Mouse (Mus musculus) midbrain, embryonic 16.5 days (tissue): ENCODE data around the gene Snx1. TPM values are rescaled to one million over a fixed set of nuclear protein-coding genes. Genes with fewer than 3 reads are reported as not detected.
A peak's percentile ranks its signal among the peaks of the same experiment; 100 is the strongest.

ENCODE experiments used
- ATAC-seq: fragments of 200-750 bp; cut with Nextera tagmentation; 2 replicates; pipeline ENCODE4 v1.8.0; 2017; ENCODE audit warnings: moderate TSS enrichment
- H3K27ac ChIP-seq: fragments of 300-500 bp; sonication (generic); 2 replicates; pipeline ENCODE4 v1.5.1; 2014; ENCODE audit warnings: mild to moderate bottlenecking, low read length, mixed read lengths
- H3K27me3 ChIP-seq: fragments of 300-500 bp; sonication (generic); 2 replicates; pipeline ENCODE4 v1.6.1; 2014; ENCODE audit warnings: low read depth, low read length, mixed read lengths; ENCODE audit not compliant: control insufficient read depth, insufficient read depth
- H3K36me3 ChIP-seq: fragments of 300-500 bp; sonication (generic); 2 replicates; pipeline ENCODE4 v1.6.1; 2014; ENCODE audit warnings: mild to moderate bottlenecking, low read length, moderate library complexity, mixed read lengths; ENCODE audit not compliant: control insufficient read depth, insufficient read depth
- H3K4me1 ChIP-seq: fragments of 300-500 bp; sonication (generic); 2 replicates; pipeline ENCODE4 v1.6.1; 2014; ENCODE audit warnings: mild to moderate bottlenecking, low read length, mixed read lengths; ENCODE audit not compliant: control insufficient read depth, insufficient read depth
- H3K4me2 ChIP-seq: fragments of 300-500 bp; sonication (generic); 2 replicates; pipeline ENCODE4 v1.6.1; 2014; ENCODE audit warnings: mild to moderate bottlenecking, low read length, mixed read lengths
- H3K4me3 ChIP-seq: fragments of 300-500 bp; sonication (generic); 2 replicates; pipeline ENCODE4 v1.5.1; 2014; ENCODE audit warnings: low read depth, mild to moderate bottlenecking, low read length, moderate library complexity, mixed read lengths
- H3K9ac ChIP-seq: fragments of 300-500 bp; sonication (generic); 2 replicates; pipeline ENCODE4 v1.6.1; 2014; ENCODE audit warnings: low read depth, low read length, mixed read lengths
- H3K9me3 ChIP-seq: fragments of 300-500 bp; sonication (generic); replicated peaks from 2 replicates; pipeline ENCODE4 v1.6.1; 2014; ENCODE audit warnings: mild to moderate bottlenecking, low read length, mixed read lengths; ENCODE audit not compliant: control insufficient read depth, poor library complexity, severe bottlenecking
- WGBS: fragments of 180-500 bp; shearing (Covaris S2); extraction: QIAGEN DNeasy Blood & Tissue Kit; methylation state at CpG from one replicate; pipeline ENCODE4 v1.1.7; 2014; 5-methylcytosine and 5-hydroxymethylcytosine counted together
- polyA plus RNA-seq: library from polyadenylated mRNA; unstranded; fragments of >200 nt; fragmentation: Nextera tagmentation; extraction: Ambion mirVana; gene quantifications from 2 replicates; pipeline ENCODE4 v1.2.1, GENCODE M21; 2015

Snx1 gene
- polyA plus RNA-seq, 1 experiment from 2014 or later, result 68.0 TPM

GRCm38 (mm10) chr9:66138193-66138592 lies 11.8 kb upstream of the Snx1 start:
- Histone ChIP-seq H3K9me3 (no peaks in the 10 kb centered on the region), H3K27me3 (no peaks in the 10 kb centered on the region), H3K27ac (no peak overlapping the region), H3K4me1 (no peaks in the 10 kb centered on the region), H3K4me2 (no peak overlapping the region), H3K9ac (no peak overlapping the region), H3K36me3 (peaks cover 17% of the 10 kb centered on the region), H3K4me3 (no peak overlapping the region)
- WGBS, result 95% methylated on average over 7 of the region's 7 CpGs
- ATAC-seq, result no peak

- no peak overlapping the region for H3K4me3 ChIP-seq
- no peak overlapping the region for H3K9ac ChIP-seq
- H3K9me3 ChIP-seq, result no peaks in the 10 kb centered on the region
- ATAC-seq, result no peak
- H3K36me3 ChIP-seq, result peaks cover 17% of the 10 kb centered on the region
- no peak overlapping the region for H3K27ac ChIP-seq
- no peak overlapping the region for H3K4me2 ChIP-seq
- H3K27me3 ChIP-seq, result no peaks in the 10 kb centered on the region
- no peaks in the 10 kb centered on the region for H3K4me1 ChIP-seq
- WGBS, result 60% methylated on average over 4 of the region's 4 CpGs
Observed at GRCm38 (mm10) chr9:66135967-66136366, 9.6 kb upstream of the Snx1 start.

- H3K27me3 ChIP-seq, result no peaks in the 10 kb centered on the region
- no peaks in the 10 kb centered on the region for H3K9me3 ChIP-seq
- no peak overlapping the region for H3K4me3 ChIP-seq
- no peak overlapping the region for H3K27ac ChIP-seq
- H3K9ac ChIP-seq, result no peak overlapping the region
- H3K36me3 ChIP-seq, result peaks cover 2% of the 10 kb centered on the region; the same call in 1 of the 2 replicates
- 90% methylated on average over 2 of the region's 2 CpGs for WGBS
- H3K4me2 ChIP-seq, result no peak overlapping the region
- peaks cover 13% of the 10 kb centered on the region for H3K4me1 ChIP-seq
- ATAC-seq, result no peak
Observed at GRCm38 (mm10) chr9:66131466-66131865, 5.1 kb upstream of the Snx1 start.

- 94% methylated on average over 4 of the region's 4 CpGs for WGBS
- Histone ChIP-seq H3K4me1 (peaks cover 33% of the 10 kb centered on the region), H3K9me3 (no peaks in the 10 kb centered on the region), H3K27ac (no peak overlapping the region), H3K27me3 (no peaks in the 10 kb centered on the region), H3K4me3 (no peak overlapping the region), H3K4me2 (peak overlapping the region; percentile 86; the same call in 1 of the 2 replicates), H3K9ac (no peak overlapping the region), H3K36me3 (no peaks in the 10 kb centered on the region)
- no peak for ATAC-seq
Observed at GRCm38 (mm10) chr9:66127884-66128283, 1.5 kb upstream of the Snx1 start.

GRCm38 (mm10) chr9:66127193-66127546 lies 783 bp upstream of the Snx1 start:
- H3K36me3 ChIP-seq, result no peaks in the 10 kb centered on the region
- H3K4me2 ChIP-seq, result peak overlapping the region; percentile 86
- ATAC-seq, result no peak
- peak overlapping the region; percentile 77 for H3K9ac ChIP-seq
- H3K27ac ChIP-seq, result peak overlapping the region; percentile 80; the same call in 1 of the 2 replicates
- peaks cover 36% of the 10 kb centered on the region for H3K4me1 ChIP-seq
- no peaks in the 10 kb centered on the region for H3K9me3 ChIP-seq
- H3K27me3 ChIP-seq, result no peaks in the 10 kb centered on the region
- H3K4me3 ChIP-seq, result peak overlapping the region; percentile 70
- 60% methylated on average over 6 of the region's 6 CpGs for WGBS

- no peak for ATAC-seq
- Histone ChIP-seq H3K36me3 (no peaks in the 10 kb centered on the region), H3K27ac (peak overlapping the region; percentile 70), H3K4me2 (peak overlapping the region; percentile 86), H3K9me3 (no peaks in the 10 kb centered on the region), H3K4me1 (peaks cover 38% of the 10 kb centered on the region), H3K9ac (no peak overlapping the region), H3K4me3 (peak overlapping the region; percentile 70), H3K27me3 (no peaks in the 10 kb centered on the region)
- WGBS, result 59% methylated on average over 12 of the region's 12 CpGs
Observed at GRCm38 (mm10) chr9:66125543-66126455, 588 bp downstream of the Snx1 start.

- H3K27me3 ChIP-seq, result no peaks in the 10 kb centered on the region
- no peaks in the 10 kb centered on the region for H3K36me3 ChIP-seq
- WGBS, result 7% methylated on average over 33 of the region's 33 CpGs
- H3K4me2 ChIP-seq, result peak overlapping the region; percentile 65
- H3K4me1 ChIP-seq, result peaks cover 38% of the 10 kb centered on the region
- peak overlapping the region; percentile 84 for H3K4me3 ChIP-seq
- no peaks in the 10 kb centered on the region for H3K9me3 ChIP-seq
- ATAC-seq, result peak; percentile 98
- H3K9ac ChIP-seq, result peak overlapping the region; percentile 92
- H3K27ac ChIP-seq, result peak overlapping the region; percentile 89
Observed at GRCm38 (mm10) chr9:66124681-66125542, 1.5 kb downstream of the Snx1 start.

- under 1% methylated on average over 12 of the region's 12 CpGs for WGBS
- peaks cover 38% of the 10 kb centered on the region for H3K4me1 ChIP-seq
Observed at GRCm38 (mm10) chr9:66124111-66124531, 2.3 kb downstream of the Snx1 start.

More at GRCm38 (mm10) chr9:66124111-66124531, 2.3 kb downstream of the Snx1 start:
- Histone ChIP-seq H3K9ac (peak overlapping the region; percentile 92), H3K9me3 (no peaks in the 10 kb centered on the region), H3K4me3 (peak overlapping the region; percentile 84), H3K36me3 (no peaks in the 10 kb centered on the region), H3K27ac (peak overlapping the region; percentile 89), H3K4me2 (peak overlapping the region; percentile 65), H3K27me3 (no peaks in the 10 kb centered on the region)
- ATAC-seq, result peak; percentile 15
